Mouse (Mus musculus) brain, embryonic 14.5 days (tissue): ENCODE measurements at regions not wholly inside any gene's neighbourhood (a gene's known extent, or its start where the extent isn't known, plus 50 kb on each side); places are given as distances from the start of the nearest gene placed in this dataset.
A peak's percentile ranks its signal among the peaks of the same experiment; 100 is the strongest.

Experiments
- DNase-seq: peaks from one replicate; pipeline ENCODE4 v3.0.0-alpha.2; 2011; ENCODE audit warnings: low read depth
- CTCF ChIP-seq: fragments of 200-500 bp; IDR thresholded peaks from 2 replicates; pipeline ENCODE4 v1.5.1; 2012; ENCODE audit warnings: inconsistent platforms, mild to moderate bottlenecking, moderate library complexity, borderline replicate concordance; ENCODE audit not compliant: insufficient read depth, insufficient read length; ENCODE audit errors: extremely low read depth
- POLR2A ChIP-seq: fragments of 200-500 bp; IDR thresholded peaks from 2 replicates; pipeline ENCODE4 v1.6.1; 2012; ENCODE audit warnings: mild to moderate bottlenecking, inconsistent platforms, borderline replicate concordance; ENCODE audit not compliant: poor library complexity, insufficient read depth, insufficient read length, severe bottlenecking; ENCODE audit errors: extremely low read depth

- no peak for TF ChIP-seq CTCF
- no peak for TF ChIP-seq POLR2A
- DNase-seq = no peak
Observed at GRCm38 (mm10) chr19:57541693-57542314, 69.0 kb upstream of the Atrnl1 start.

- no peak for TF ChIP-seq POLR2A
- TF ChIP-seq CTCF = no peak
Observed at GRCm38 (mm10) chr19:57542506-57542905, 68.3 kb upstream of the Atrnl1 start.

GRCm38 (mm10) chr19:57543681-57544214, 67.1 kb upstream of the Atrnl1 start:
- TF ChIP-seq CTCF = peak; percentile 66
- no peak for TF ChIP-seq POLR2A
- DNase-seq = peak; percentile 82

More at GRCm38 (mm10) chr19:57542506-57542905, 68.3 kb upstream of the Atrnl1 start:
- DNase-seq = no peak

- peak; percentile 79 for DNase-seq
- TF ChIP-seq CTCF = no peak
- TF ChIP-seq POLR2A = no peak
Observed at GRCm38 (mm10) chr19:57544229-57544879, 66.5 kb upstream of the Atrnl1 start.

GRCm38 (mm10) chr19:57545071-57545470, 65.8 kb upstream of the Atrnl1 start:
- TF ChIP-seq POLR2A (no peak), CTCF (no peak)
- DNase-seq = no peak

GRCm38 (mm10) chr19:57546039-57546438, 64.8 kb upstream of the Atrnl1 start:
- TF ChIP-seq CTCF = no peak
- no peak for TF ChIP-seq POLR2A
- no peak for DNase-seq

- DNase-seq = no peak
- TF ChIP-seq POLR2A (no peak), CTCF (no peak)
Observed at GRCm38 (mm10) chr19:57546519-57546918, 64.3 kb upstream of the Atrnl1 start.

GRCm38 (mm10) chr19:57548093-57548492, 62.7 kb upstream of the Atrnl1 start:
- no peak for TF ChIP-seq POLR2A
- no peak for TF ChIP-seq CTCF
- DNase-seq = no peak

GRCm38 (mm10) chr19:57548661-57549060, 62.2 kb upstream of the Atrnl1 start:
- no peak for DNase-seq
- TF ChIP-seq POLR2A = no peak
- TF ChIP-seq CTCF = no peak

GRCm38 (mm10) chr19:57552964-57553740, 57.7 kb upstream of the Atrnl1 start:
- TF ChIP-seq CTCF (no peak), POLR2A (no peak)
- no peak for DNase-seq

GRCm38 (mm10) chr19:57554086-57554485, 56.7 kb upstream of the Atrnl1 start:
- DNase-seq = no peak
- TF ChIP-seq CTCF (no peak), POLR2A (no peak)

- no peak for DNase-seq
- TF ChIP-seq POLR2A (no peak), CTCF (no peak)
Observed at GRCm38 (mm10) chr19:57555313-57555712, 55.5 kb upstream of the Atrnl1 start.

GRCm38 (mm10) chr19:57558420-57558967, 52.3 kb upstream of the Atrnl1 start:
- no peak for TF ChIP-seq POLR2A
- no peak for TF ChIP-seq CTCF
- peak; percentile 81 for DNase-seq
